Comparison of ENCODE assay signal across 13 mouse cellular contexts in the genomic region with DNA sequence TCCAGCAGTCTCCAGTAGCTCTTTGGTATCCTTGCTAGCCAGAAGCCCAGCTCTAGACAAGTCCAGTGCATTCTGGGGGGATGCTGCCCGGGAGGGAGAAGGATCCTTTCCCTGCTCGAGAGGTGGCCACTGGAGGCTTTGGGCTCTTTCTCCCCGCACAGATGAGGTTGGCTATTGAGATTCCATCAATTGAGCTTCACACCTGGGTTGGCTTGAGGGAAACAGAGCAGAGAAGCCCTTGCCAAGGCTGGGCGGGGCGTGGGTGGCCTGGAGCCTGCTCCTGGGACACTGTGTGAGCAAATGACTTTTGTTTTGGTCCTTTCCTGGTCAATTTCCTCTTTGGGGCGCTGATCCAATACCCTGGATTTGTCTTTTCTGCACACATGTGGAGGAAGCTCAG. TPM values are rescaled to one million over a fixed set of nuclear protein-coding genes. Genes with fewer than 3 reads are reported as not detected.
DNase-seq lines count a peak whose midpoint lies in the region; ATAC-seq lines count a peak whose summit lies in the region.
"Had no signal": no experiment of that assay in that cellular context is flagged by ENCODE, and none has a peak within 500 bp of the region (broad histone marks: within the 10 kb centered on the region; RNA-seq: fewer than 3 reads in every experiment).

No protein-coding gene starts in this region.

- 0 out of 2 replicates have a peak overlapping the region, but pooled peaks have one; percentile 53 for H3K4me3 ChIP-seq in forebrain, embryonic 15.5 days
- no peak overlapping the region for H3K4me3 ChIP-seq in forebrain, embryonic 14.5 days (ENCODE audit: low read depth, low read length)
- H3K4me3 ChIP-seq in neural tube, embryonic 11.5 days (ENCODE audit: low read depth, low read length), result no peak overlapping the region
- H3K4me3 ChIP-seq in midbrain, embryonic 12.5 days, result peak overlapping the region; percentile 3; the same call in 1 of the 2 replicates
- H3K4me3 ChIP-seq in intestine, embryonic 15.5 days (replicated peaks), result no peak overlapping the region
- H3K4me3 ChIP-seq: gastrocnemius, adult 2 months had no signal

- H3K9me3 ChIP-seq in forebrain, embryonic 15.5 days, result no peaks in the 10 kb centered on the region
- no peaks in the 10 kb centered on the region for H3K9me3 ChIP-seq in forebrain, embryonic 14.5 days (replicated peaks; ENCODE audit: control insufficient read depth, low read length)
- no peaks in the 10 kb centered on the region for H3K9me3 ChIP-seq in neural tube, embryonic 11.5 days (ENCODE audit: control insufficient read depth, low read length)
- no peaks in the 10 kb centered on the region for H3K9me3 ChIP-seq in midbrain, embryonic 12.5 days
- no peaks in the 10 kb centered on the region for H3K9me3 ChIP-seq in intestine, embryonic 15.5 days

- H3K9ac ChIP-seq in forebrain, embryonic 15.5 days (replicated peaks), result no peak overlapping the region
- no peak overlapping the region for H3K9ac ChIP-seq in forebrain, embryonic 14.5 days (ENCODE audit: low read length)
- H3K9ac ChIP-seq in neural tube, embryonic 11.5 days (ENCODE audit: low read length), result no peak overlapping the region
- H3K9ac ChIP-seq in midbrain, embryonic 12.5 days (replicated peaks), result no peak overlapping the region
- H3K9ac ChIP-seq in intestine, embryonic 15.5 days, result no peak overlapping the region
- H3K9ac ChIP-seq: liver, embryonic 14.5 days had no signal

- H3K27me3 ChIP-seq in forebrain, embryonic 15.5 days, result peaks cover 54% of the 10 kb centered on the region
- peaks cover 59% of the 10 kb centered on the region for H3K27me3 ChIP-seq in forebrain, embryonic 14.5 days (replicated peaks; ENCODE audit: control insufficient read depth, insufficient read depth, low read length)
- peaks cover 56% of the 10 kb centered on the region for H3K27me3 ChIP-seq in neural tube, embryonic 11.5 days (ENCODE audit: control insufficient read depth, insufficient read depth, low read length)
- peaks cover 74% of the 10 kb centered on the region for H3K27me3 ChIP-seq in midbrain, embryonic 12.5 days
- peaks cover 50% of the 10 kb centered on the region for H3K27me3 ChIP-seq in intestine, embryonic 15.5 days (replicated peaks)

- WGBS in forebrain, embryonic 15.5 days, result 41% methylated on average over 6 of the region's 6 CpGs
- WGBS in forebrain, embryonic 14.5 days, result 38% methylated on average over 6 of the region's 6 CpGs
- 50% methylated on average over 6 of the region's 6 CpGs for WGBS in neural tube, embryonic 11.5 days
- 53% methylated on average over 6 of the region's 6 CpGs for WGBS in midbrain, embryonic 12.5 days
- 70% methylated on average over 6 of the region's 6 CpGs for WGBS in intestine, embryonic 15.5 days

- no peak for DNase-seq in forebrain, embryonic 14.5 days (ENCODE audit: low spot score)
- DNase-seq in neural tube, embryonic 11.5 days (ENCODE audit: low spot score), result no peak
- no peak for DNase-seq in neural tube, embryonic 10.5 days (ENCODE audit: extremely low spot score, low spot score)
- DNase-seq in adrenal gland, postnatal 36 days, result no peak
- DNase-seq: adrenal gland, postnatal 14 days; gastrocnemius, adult 2 months; lung, postnatal 10 days; right cerebral cortex, postnatal 25 days had no signal

- H3K4me1 ChIP-seq in forebrain, embryonic 15.5 days, result peaks cover 29% of the 10 kb centered on the region
- peaks cover 19% of the 10 kb centered on the region for H3K4me1 ChIP-seq in forebrain, embryonic 14.5 days (ENCODE audit: control insufficient read depth, insufficient read depth, low read length)
- H3K4me1 ChIP-seq in neural tube, embryonic 11.5 days (ENCODE audit: control insufficient read depth, insufficient read depth, low read length), result peaks cover 23% of the 10 kb centered on the region; the same call in 1 of the 2 replicates
- peaks cover 29% of the 10 kb centered on the region for H3K4me1 ChIP-seq in midbrain, embryonic 12.5 days
- peaks cover 25% of the 10 kb centered on the region for H3K4me1 ChIP-seq in intestine, embryonic 15.5 days (replicated peaks)

- ATAC-seq in forebrain, embryonic 15.5 days (replicated peaks), result no peak
- ATAC-seq in forebrain, embryonic 14.5 days, result no peak
- ATAC-seq in neural tube, embryonic 11.5 days (ENCODE audit: insufficient read depth, low FRiP score, low TSS enrichment), result no peak
- ATAC-seq in midbrain, embryonic 12.5 days (ENCODE audit: low FRiP score, low read depth), result no peak
- ATAC-seq in intestine, embryonic 15.5 days, result no peak

- H3K36me3 ChIP-seq in forebrain, embryonic 15.5 days, result no peaks in the 10 kb centered on the region
- H3K36me3 ChIP-seq in forebrain, embryonic 14.5 days (ENCODE audit: control insufficient read depth, insufficient read depth, low read length), result no peaks in the 10 kb centered on the region
- no peaks in the 10 kb centered on the region for H3K36me3 ChIP-seq in neural tube, embryonic 11.5 days (ENCODE audit: control insufficient read depth, insufficient read depth, low read length)
- H3K36me3 ChIP-seq in midbrain, embryonic 12.5 days, result no peaks in the 10 kb centered on the region
- H3K36me3 ChIP-seq in intestine, embryonic 15.5 days, result no peaks in the 10 kb centered on the region

- 0 out of 2 replicates have a peak overlapping the region, but pooled peaks have one; percentile 59 for H3K4me2 ChIP-seq in forebrain, embryonic 15.5 days (replicated peaks)
- H3K4me2 ChIP-seq in forebrain, embryonic 14.5 days (ENCODE audit: low read length), result no peak overlapping the region
- H3K4me2 ChIP-seq in neural tube, embryonic 11.5 days (ENCODE audit: low read depth), result peak overlapping the region; percentile 24; the same call in 1 of the 2 replicates
- H3K4me2 ChIP-seq in midbrain, embryonic 12.5 days (replicated peaks), result peak overlapping the region; percentile 75
- no peak overlapping the region for H3K4me2 ChIP-seq in intestine, embryonic 15.5 days (replicated peaks)

- H3K27ac ChIP-seq in forebrain, embryonic 15.5 days (replicated peaks), result no peak overlapping the region
- no peak overlapping the region for H3K27ac ChIP-seq in forebrain, embryonic 14.5 days (ENCODE audit: low read depth, low read length)
- no peak overlapping the region for H3K27ac ChIP-seq in neural tube, embryonic 11.5 days (ENCODE audit: low read depth, low read length)
- H3K27ac ChIP-seq in midbrain, embryonic 12.5 days (replicated peaks), result no peak overlapping the region
- H3K27ac ChIP-seq in intestine, embryonic 15.5 days, result no peak overlapping the region
- H3K27ac ChIP-seq: gastrocnemius, adult 2 months; kidney, postnatal 0 days; liver, embryonic 14.5 days had no signal

RNA-seq across cellular contexts. Expression of a gene that starts 2.5 kb away (rescaled TPM):
- 5.6 and 6.9 TPM in 2 replicates for polyA plus RNA-seq in forebrain, embryonic 15.5 days (2015; fragmentation: Nextera tagmentation; extraction: Ambion mirVana)
- 5.0 and 7.4 TPM in 2 replicates for polyA plus RNA-seq in forebrain, embryonic 14.5 days (2014; fragmentation: Nextera tagmentation; extraction: Ambion mirVana)
- polyA plus RNA-seq in neural tube, embryonic 11.5 days (2014; fragmentation: Nextera tagmentation; extraction: Ambion mirVana), result 4.5 and 6.0 TPM in 2 replicates
- polyA plus RNA-seq in midbrain, embryonic 12.5 days (2016; fragmentation: Nextera tagmentation; extraction: Ambion mirVana), result 9.3 and 10.2 TPM in 2 replicates
- 10 to 100 TPM; 37.3 to 53.0 TPM for total RNA-seq in adrenal gland, postnatal 36 days (2021)
- polyA plus RNA-seq in intestine, embryonic 15.5 days (2015; fragmentation: Nextera tagmentation; extraction: Ambion mirVana), result 1.7 and 1.8 TPM in 2 replicates

RNA-seq across cellular contexts. Expression of a gene that starts 5.1 kb away (rescaled TPM):
- 14.8 and 16.2 TPM in 2 replicates for polyA plus RNA-seq in forebrain, embryonic 15.5 days (2015; fragmentation: Nextera tagmentation; extraction: Ambion mirVana)
- polyA plus RNA-seq in forebrain, embryonic 14.5 days (2014; fragmentation: Nextera tagmentation; extraction: Ambion mirVana), result 15.9 and 17.6 TPM in 2 replicates
- 19.8 and 21.1 TPM in 2 replicates for polyA plus RNA-seq in neural tube, embryonic 11.5 days (2014; fragmentation: Nextera tagmentation; extraction: Ambion mirVana)
- polyA plus RNA-seq in midbrain, embryonic 12.5 days (2016; fragmentation: Nextera tagmentation; extraction: Ambion mirVana), result 15.8 and 17.6 TPM in 2 replicates
- total RNA-seq in adrenal gland, postnatal 36 days (2021), result 10 to 100 TPM; 29.8 to 30.6 TPM
- 23.4 and 23.8 TPM in 2 replicates for polyA plus RNA-seq in intestine, embryonic 15.5 days (2015; fragmentation: Nextera tagmentation; extraction: Ambion mirVana)

RNA-seq across cellular contexts. Expression of a gene that starts 17.5 kb away (rescaled TPM):
- polyA plus RNA-seq in forebrain, embryonic 15.5 days (2015; fragmentation: Nextera tagmentation; extraction: Ambion mirVana), result 15.4 and 21.6 TPM in 2 replicates
- polyA plus RNA-seq in forebrain, embryonic 14.5 days (2014; fragmentation: Nextera tagmentation; extraction: Ambion mirVana), result 24.3 and 24.6 TPM in 2 replicates
- polyA plus RNA-seq in neural tube, embryonic 11.5 days (2014; fragmentation: Nextera tagmentation; extraction: Ambion mirVana), result 32.6 and 37.4 TPM in 2 replicates
- polyA plus RNA-seq in midbrain, embryonic 12.5 days (2016; fragmentation: Nextera tagmentation; extraction: Ambion mirVana), result 23.2 and 24.9 TPM in 2 replicates
- total RNA-seq in adrenal gland, postnatal 36 days (2021), result 10 to 100 TPM; 20.7 to 22.4 TPM
- 21.3 and 21.4 TPM in 2 replicates for polyA plus RNA-seq in intestine, embryonic 15.5 days (2015; fragmentation: Nextera tagmentation; extraction: Ambion mirVana)

RNA-seq across cellular contexts. Expression of a gene that starts 26.8 kb away (rescaled TPM):
- polyA plus RNA-seq in forebrain, embryonic 15.5 days (2015; fragmentation: Nextera tagmentation; extraction: Ambion mirVana), result 2.1 and 2.2 TPM in 2 replicates
- polyA plus RNA-seq in forebrain, embryonic 14.5 days (2014; fragmentation: Nextera tagmentation; extraction: Ambion mirVana), result 1.3 and 2.0 TPM in 2 replicates
- polyA plus RNA-seq in neural tube, embryonic 11.5 days (2014; fragmentation: Nextera tagmentation; extraction: Ambion mirVana), result 4.1 and 4.9 TPM in 2 replicates
- 3.7 and 4.8 TPM in 2 replicates for polyA plus RNA-seq in midbrain, embryonic 12.5 days (2016; fragmentation: Nextera tagmentation; extraction: Ambion mirVana)
- total RNA-seq in adrenal gland, postnatal 36 days (2021), result 1 to 10 TPM; 8.3 to 9.0 TPM
- polyA plus RNA-seq in intestine, embryonic 15.5 days (2015; fragmentation: Nextera tagmentation; extraction: Ambion mirVana), result 20.3 and 22.0 TPM in 2 replicates

Comparison
In these comparisons a context has a peak if more than half of its experiments do, and no peak if none do; other contexts are left out.
1. H3K4me2 ChIP-seq: peak in forebrain, embryonic 15.5 days (single experiment), neural tube, embryonic 11.5 days (single experiment) and midbrain, embryonic 12.5 days (single experiment); none in forebrain, embryonic 14.5 days (single experiment) and intestine, embryonic 15.5 days (single experiment).
2. H3K4me3 ChIP-seq: peak in forebrain, embryonic 15.5 days (single experiment) and midbrain, embryonic 12.5 days (single experiment); none in forebrain, embryonic 14.5 days (single experiment), neural tube, embryonic 11.5 days (single experiment) and intestine, embryonic 15.5 days (single experiment).